Mouse (Mus musculus) midbrain, embryonic 11.5 days (tissue): ENCODE measurements around the gene Gpat2. TPM values are rescaled to one million over a fixed set of nuclear protein-coding genes. Genes with fewer than 3 reads are reported as not detected.

Source experiments
- ATAC-seq: fragments of 200-750 bp; cut with Nextera tagmentation; 2 replicates; pipeline ENCODE4 v1.8.0; 2017; ENCODE audit warnings: moderate TSS enrichment, moderate library complexity; ENCODE audit not compliant: low FRiP score
- DNase-seq: peaks from one replicate; pipeline ENCODE4 v3.0.0; 2015; ENCODE audit warnings: low spot score; ENCODE audit errors: missing footprints
- H3K27ac ChIP-seq: fragments of 300-500 bp; sonication (generic); 2 replicates; pipeline ENCODE4 v1.5.1; 2014; ENCODE audit warnings: low read depth, low read length
- H3K27me3 ChIP-seq: fragments of 300-500 bp; sonication (generic); 2 replicates; pipeline ENCODE4 v1.6.1; 2014; ENCODE audit warnings: mild to moderate bottlenecking, low read length, moderate library complexity, mixed read lengths; ENCODE audit not compliant: control insufficient read depth, insufficient read depth
- H3K36me3 ChIP-seq: fragments of 300-500 bp; sonication (generic); 2 replicates; pipeline ENCODE4 v1.6.1; 2014; ENCODE audit warnings: mild to moderate bottlenecking, low read length, moderate library complexity, mixed read lengths; ENCODE audit not compliant: control insufficient read depth, insufficient read depth
- H3K4me1 ChIP-seq: fragments of 300-500 bp; sonication (generic); 2 replicates; pipeline ENCODE4 v1.6.1; 2014; ENCODE audit warnings: low read length; ENCODE audit not compliant: control insufficient read depth, insufficient read depth
- H3K4me2 ChIP-seq: fragments of 300-500 bp; sonication (generic); 2 replicates; pipeline ENCODE4 v1.6.1; 2014; ENCODE audit warnings: mild to moderate bottlenecking, moderate library complexity
- H3K4me3 ChIP-seq: fragments of 300-500 bp; sonication (generic); 2 replicates; pipeline ENCODE4 v1.5.1; 2014; ENCODE audit warnings: low read depth, low read length
- H3K9ac ChIP-seq: fragments of 300-500 bp; sonication (generic); 2 replicates; pipeline ENCODE4 v1.6.1; 2014; ENCODE audit warnings: low read length
- H3K9me3 ChIP-seq: fragments of 300-500 bp; sonication (generic); 2 replicates; pipeline ENCODE4 v1.6.1; 2016; ENCODE audit warnings: low read length; ENCODE audit not compliant: control insufficient read depth
- WGBS: fragments of 180-500 bp; shearing (Covaris S2); extraction: QIAGEN DNeasy Blood & Tissue Kit; methylation state at CpG from one replicate; pipeline ENCODE4 v1.1.7; 2014; 5-methylcytosine and 5-hydroxymethylcytosine counted together
- polyA plus RNA-seq: library from polyadenylated mRNA; unstranded; fragments of >200 nt; fragmentation: Nextera tagmentation; extraction: Ambion mirVana; gene quantifications from 2 replicates; pipeline ENCODE4 v1.2.1, GENCODE M21; 2014

Gpat2 gene
- polyA plus RNA-seq, 1 experiment from 2014 or later = 0.16 TPM

DNA sequence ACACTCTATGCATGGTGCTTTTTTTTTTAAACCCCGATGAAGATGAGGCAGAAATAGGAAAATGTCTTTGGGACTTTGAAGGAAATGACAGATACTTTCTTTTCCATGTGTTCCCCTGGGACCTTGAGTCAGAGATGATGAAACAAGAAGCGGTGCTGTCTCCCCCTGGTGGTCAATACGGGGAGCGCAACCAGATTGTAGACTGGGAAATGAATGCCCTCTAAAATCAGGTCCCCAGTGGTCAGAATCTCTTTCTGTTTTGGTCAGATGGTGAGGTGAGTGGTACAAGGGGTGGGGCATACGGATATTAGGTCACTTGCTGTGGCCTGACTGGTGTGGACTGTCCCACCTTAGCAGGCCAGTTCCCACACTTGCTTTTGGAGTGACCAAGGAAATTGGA is 28.8 kb downstream of the Gpat2 start:
- H3K4me2 ChIP-seq = no peak overlapping the region
- no peak overlapping the region for H3K4me3 ChIP-seq
- 3% methylated on average over 5 of the region's 5 CpGs for WGBS
- 0 out of 2 replicates have a peak, but pooled peaks have one; percentile 44 for ATAC-seq
- no peaks in the 10 kb centered on the region for H3K27me3 ChIP-seq
- no peaks in the 10 kb centered on the region for H3K36me3 ChIP-seq
- H3K4me1 ChIP-seq = no peaks in the 10 kb centered on the region
- DNase-seq = peak; percentile 96
- H3K9ac ChIP-seq = no peak overlapping the region
- no peaks in the 10 kb centered on the region for H3K9me3 ChIP-seq
- H3K27ac ChIP-seq = no peak overlapping the region

DNA sequence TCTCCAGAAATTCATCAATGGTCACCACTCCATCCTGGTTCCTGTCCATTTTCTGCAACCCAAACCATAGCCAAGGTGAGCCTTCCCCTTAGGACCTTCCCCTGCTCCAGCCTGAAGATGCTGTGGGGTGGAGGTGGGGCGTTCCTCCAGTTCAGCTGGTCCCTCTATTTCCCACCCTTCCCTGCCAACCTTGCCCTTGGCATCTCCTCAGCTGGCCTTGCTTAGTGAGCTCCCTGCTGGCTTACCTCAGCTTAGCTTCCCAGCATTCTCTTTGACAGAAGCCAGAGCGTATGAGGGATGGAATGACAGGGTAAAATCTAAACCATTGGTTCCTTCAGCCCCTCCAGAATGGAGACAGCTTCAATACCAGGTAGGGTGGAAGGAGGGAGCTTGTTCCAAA is 34.3 kb downstream of the Gpat2 start:
- no peaks in the 10 kb centered on the region for H3K4me1 ChIP-seq
- H3K9ac ChIP-seq = no peak overlapping the region
- WGBS = 79% methylated on average over 2 of the region's 2 CpGs
- DNase-seq (no peak), ATAC-seq (no peak)
- H3K27ac ChIP-seq = no peak overlapping the region; the same call in 1 of the 2 replicates
- H3K4me2 ChIP-seq = no peak overlapping the region
- H3K27me3 ChIP-seq = no peaks in the 10 kb centered on the region
- H3K36me3 ChIP-seq = no peaks in the 10 kb centered on the region
- H3K9me3 ChIP-seq = no peaks in the 10 kb centered on the region
- no peak overlapping the region for H3K4me3 ChIP-seq

GRCm38 (mm10) chr2:127461351-127461750 is 36.4 kb downstream of the Gpat2 start:
- Histone ChIP-seq H3K9me3 (no peaks in the 10 kb centered on the region), H3K27ac (no peak overlapping the region), H3K4me3 (no peak overlapping the region), H3K9ac (no peak overlapping the region), H3K36me3 (no peaks in the 10 kb centered on the region), H3K4me1 (no peaks in the 10 kb centered on the region), H3K4me2 (no peak overlapping the region), H3K27me3 (no peaks in the 10 kb centered on the region)
- DNase-seq (no peak), ATAC-seq (no peak)
- WGBS = 62% methylated on average over 9 of the region's 9 CpGs

DNA sequence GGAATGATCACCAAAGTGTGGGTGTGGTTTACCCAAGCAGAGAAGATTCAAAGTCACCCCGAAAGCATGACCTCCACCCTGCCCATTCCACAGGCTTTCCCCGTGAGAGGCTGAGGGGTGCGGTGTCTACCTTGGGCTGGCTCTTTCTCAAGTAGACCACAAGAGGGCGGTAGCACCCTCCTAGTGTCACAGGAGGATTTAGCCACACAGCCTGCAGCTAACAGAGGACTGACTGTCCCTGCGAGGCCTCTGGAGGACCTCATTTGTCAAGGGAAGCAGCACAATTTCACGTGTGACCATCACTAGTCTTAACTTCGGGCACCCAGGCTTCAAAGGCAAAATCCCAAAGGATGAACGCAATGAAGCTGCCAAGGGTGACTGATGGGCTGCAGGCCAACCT is 37.3 kb downstream of the Gpat2 start:
- no peak overlapping the region for H3K9ac ChIP-seq
- 11% methylated on average over 8 of the region's 8 CpGs for WGBS

GRCm38 (mm10) chr2:127470183-127470582 is 45.2 kb downstream of the Gpat2 start:
- H3K4me1 ChIP-seq = no peaks in the 10 kb centered on the region
- H3K4me2 ChIP-seq = no peak overlapping the region
- no peak overlapping the region for H3K27ac ChIP-seq
- no peaks in the 10 kb centered on the region for H3K36me3 ChIP-seq
- H3K27me3 ChIP-seq = no peaks in the 10 kb centered on the region
- no peak overlapping the region for H3K9ac ChIP-seq
- DNase-seq (no peak), ATAC-seq (no peak)
- 86% methylated on average over 5 of the region's 5 CpGs for WGBS
- H3K4me3 ChIP-seq = no peak overlapping the region
- no peaks in the 10 kb centered on the region for H3K9me3 ChIP-seq

More for the DNA sequence above, 37.3 kb downstream of the Gpat2 start:
- DNase-seq (no peak), ATAC-seq (peak; percentile 73; the same call in 1 of the 2 replicates)
- Histone ChIP-seq H3K4me2 (no peak overlapping the region), H3K27me3 (no peaks in the 10 kb centered on the region), H3K27ac (no peak overlapping the region), H3K4me3 (no peak overlapping the region), H3K36me3 (no peaks in the 10 kb centered on the region), H3K9me3 (no peaks in the 10 kb centered on the region), H3K4me1 (no peaks in the 10 kb centered on the region)

GRCm38 (mm10) chr2:127470661-127471060 is 45.7 kb downstream of the Gpat2 start:
- H3K27me3 ChIP-seq = no peaks in the 10 kb centered on the region
- H3K9ac ChIP-seq = no peak overlapping the region
- no peaks in the 10 kb centered on the region for H3K9me3 ChIP-seq
- no peak overlapping the region for H3K4me2 ChIP-seq
- no peak for ATAC-seq
- H3K27ac ChIP-seq = no peak overlapping the region
- H3K4me1 ChIP-seq = no peaks in the 10 kb centered on the region
- no peaks in the 10 kb centered on the region for H3K36me3 ChIP-seq
- 91% methylated on average over 10 of the region's 10 CpGs for WGBS
- H3K4me3 ChIP-seq = no peak overlapping the region
- no peak for DNase-seq

GRCm38 (mm10) chr2:127471281-127471680 is 46.3 kb downstream of the Gpat2 start:
- no peaks in the 10 kb centered on the region for H3K36me3 ChIP-seq
- no peak for ATAC-seq
- H3K27ac ChIP-seq = no peak overlapping the region
- H3K27me3 ChIP-seq = no peaks in the 10 kb centered on the region
- DNase-seq = no peak
- 85% methylated on average over 8 of the region's 8 CpGs for WGBS
- no peaks in the 10 kb centered on the region for H3K9me3 ChIP-seq
- no peak overlapping the region for H3K4me3 ChIP-seq
- H3K4me1 ChIP-seq = no peaks in the 10 kb centered on the region
- H3K4me2 ChIP-seq = no peak overlapping the region
- no peak overlapping the region for H3K9ac ChIP-seq

GRCm38 (mm10) chr2:127472279-127472678 is 47.3 kb downstream of the Gpat2 start:
- Histone ChIP-seq H3K27ac (no peak overlapping the region), H3K27me3 (no peaks in the 10 kb centered on the region), H3K9me3 (no peaks in the 10 kb centered on the region), H3K4me1 (no peaks in the 10 kb centered on the region), H3K4me3 (no peak overlapping the region), H3K36me3 (no peaks in the 10 kb centered on the region), H3K9ac (no peak overlapping the region), H3K4me2 (no peak overlapping the region)
- 74% methylated on average over 3 of the region's 3 CpGs for WGBS
- DNase-seq (no peak), ATAC-seq (no peak)

GRCm38 (mm10) chr2:127479210-127479609 is 54.2 kb downstream of the Gpat2 start:
- H3K36me3 ChIP-seq = no peaks in the 10 kb centered on the region
- peaks cover 48% of the 10 kb centered on the region for H3K27me3 ChIP-seq

DNA sequence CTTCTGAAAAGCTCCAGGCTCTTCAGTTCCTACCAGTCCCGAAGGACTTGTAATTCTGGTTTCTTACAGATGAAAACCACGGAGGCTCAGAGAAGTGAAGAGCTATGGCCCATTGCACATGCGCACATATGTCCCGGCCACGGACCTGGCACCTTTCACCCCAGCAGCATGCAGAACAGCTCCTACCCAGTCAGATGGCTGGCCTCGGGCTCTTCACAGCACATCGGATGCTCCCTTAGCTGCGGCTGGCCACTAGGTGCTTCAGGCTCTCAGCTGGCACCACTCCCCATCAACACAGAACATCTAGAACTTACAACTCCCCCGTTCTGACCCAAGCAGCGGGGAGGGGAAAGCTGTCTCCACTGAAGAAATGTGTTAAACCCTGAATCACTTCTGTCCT is 54.8 kb downstream of the Gpat2 start:
- Histone ChIP-seq H3K27me3 (peaks cover 52% of the 10 kb centered on the region), H3K36me3 (no peaks in the 10 kb centered on the region), H3K4me1 (peaks cover 8% of the 10 kb centered on the region), H3K4me3 (no peak overlapping the region), H3K9ac (no peak overlapping the region), H3K4me2 (no peak overlapping the region), H3K9me3 (no peaks in the 10 kb centered on the region), H3K27ac (no peak overlapping the region)
- ATAC-seq = no peak
- no peak for DNase-seq
- 68% methylated on average over 10 of the region's 10 CpGs for WGBS

More at GRCm38 (mm10) chr2:127479210-127479609, 54.2 kb downstream of the Gpat2 start:
- Histone ChIP-seq H3K9me3 (no peaks in the 10 kb centered on the region), H3K4me2 (no peak overlapping the region), H3K4me3 (no peak overlapping the region), H3K9ac (no peak overlapping the region), H3K4me1 (peaks cover 8% of the 10 kb centered on the region), H3K27ac (no peak overlapping the region)
- WGBS = 82% methylated on average over 4 of the region's 4 CpGs
- no peak for DNase-seq
- ATAC-seq = no peak
